Mouse (Mus musculus): ENCODE measurements around the gene H2-Q10.
"Not testable (repeated sequence)": the region's sequence is repeated elsewhere in the genome, so short reads cannot be mapped to it uniquely, and the experiment has no call there.

The H2-Q10 gene

DNA sequence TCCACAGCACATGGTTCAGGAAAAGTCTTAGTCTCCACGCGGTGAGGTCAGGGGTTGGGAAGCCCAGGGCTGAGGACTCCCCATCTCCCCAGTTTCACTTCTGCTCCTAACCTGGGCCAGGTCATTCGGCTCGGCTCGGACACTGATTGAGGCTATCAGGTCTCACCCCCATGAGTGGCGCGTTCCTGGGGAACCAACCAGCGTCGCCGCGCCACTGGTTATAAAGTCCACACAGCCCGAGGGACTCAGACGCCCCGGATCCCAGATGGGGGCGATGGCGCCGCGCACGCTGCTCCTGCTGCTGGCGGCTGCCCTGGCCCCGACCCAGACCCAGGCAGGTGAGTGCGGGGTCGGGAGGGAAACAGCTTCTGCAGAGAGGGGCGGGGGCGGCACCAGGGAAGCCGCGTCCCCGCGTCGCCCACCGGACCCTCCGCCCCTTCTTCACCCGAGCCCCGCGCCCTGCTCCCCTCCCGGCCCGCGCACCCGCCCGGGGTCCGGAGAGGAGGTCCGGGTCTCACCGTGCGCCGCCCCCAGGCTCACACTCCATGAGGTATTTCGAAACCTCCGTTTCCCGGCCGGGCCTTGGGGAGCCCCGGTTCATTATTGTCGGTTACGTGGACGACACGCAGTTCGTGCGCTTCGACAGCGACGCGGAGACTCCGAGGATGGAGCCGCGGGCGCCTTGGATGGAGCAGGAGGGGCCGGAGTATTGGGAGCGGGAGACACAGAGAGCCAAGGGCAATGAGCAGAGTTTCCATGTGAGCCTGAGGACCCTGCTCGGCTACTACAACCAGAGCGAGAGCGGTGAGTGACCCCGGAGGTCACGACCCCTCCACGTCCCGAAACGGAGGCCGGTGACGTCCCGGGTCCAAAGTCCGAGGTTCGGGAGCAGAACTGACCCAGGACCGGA, at the start of gene H2-Q10:
H2-Q10 (plus strand) TSS at position 248 of the 910 bp plus-strand sequence.
- in situ Hi-C loops (cut with MboI, MseI) = loop anchor here (5.0 to 10.0 kb wide), 3 partner anchors 55 to 1473 kb away; no protein-coding TSS in a partner anchor

DNA sequence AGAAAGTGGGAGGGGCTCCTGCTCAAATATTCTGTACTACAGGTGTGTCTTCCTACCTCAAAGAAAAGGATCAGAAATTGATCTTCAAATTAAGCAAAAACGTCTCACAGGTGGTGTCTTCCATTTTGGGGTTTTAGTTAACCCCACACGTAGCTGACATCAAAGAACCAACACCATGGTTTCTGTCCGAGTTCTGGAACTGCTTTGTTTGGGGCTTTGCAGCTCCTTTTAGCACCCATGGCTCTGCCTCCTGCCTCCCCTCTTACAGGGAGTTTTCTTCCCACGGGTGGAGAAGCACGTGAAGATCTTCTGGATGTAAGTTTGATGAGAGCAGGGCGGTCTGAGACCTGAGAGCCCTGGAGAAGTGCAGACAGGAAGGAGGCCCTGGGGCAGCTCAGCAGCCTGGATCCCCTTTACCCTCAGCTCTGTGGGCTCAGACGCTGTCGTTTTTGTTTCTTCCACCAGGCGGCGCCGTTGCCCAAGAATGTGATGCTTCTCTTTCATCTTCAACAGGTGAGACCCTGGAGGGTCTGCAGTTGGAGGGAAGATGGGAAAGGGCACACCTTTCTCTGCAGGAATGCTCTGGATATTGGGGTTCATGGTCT, 49.6 kb upstream of the H2-Q10 start:
- in situ Hi-C loops (cut with MboI, MseI) = loop anchor here in 1 of 2 experiments (5.0 kb wide), 1 partner anchor 37 kb away; no protein-coding TSS in a partner anchor

DNA sequence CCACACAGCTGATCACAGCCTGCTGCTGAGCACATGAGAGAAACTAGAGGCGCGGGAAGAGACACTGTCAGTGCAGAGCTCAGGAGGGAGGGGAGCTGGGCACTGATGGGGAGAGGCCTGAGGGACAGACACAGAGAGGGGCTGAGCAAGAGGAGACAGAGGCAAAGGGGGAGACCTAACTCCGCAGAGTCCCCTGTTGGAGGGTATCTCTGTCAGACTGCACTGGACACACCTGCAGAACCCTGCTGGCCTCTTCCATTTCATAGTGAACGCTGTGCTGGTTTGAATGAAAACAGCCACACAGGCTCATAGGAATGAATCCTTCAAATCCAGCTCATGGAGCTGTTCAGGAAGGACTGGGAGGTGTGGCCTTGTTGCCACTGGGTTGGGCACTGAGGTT, 48.6 kb upstream of the H2-Q10 start:
- in situ Hi-C loops (cut with MboI, MseI) = loop anchor here in 1 of 2 experiments (5.0 kb wide), 1 partner anchor 36 kb away; no protein-coding TSS in a partner anchor

DNA sequence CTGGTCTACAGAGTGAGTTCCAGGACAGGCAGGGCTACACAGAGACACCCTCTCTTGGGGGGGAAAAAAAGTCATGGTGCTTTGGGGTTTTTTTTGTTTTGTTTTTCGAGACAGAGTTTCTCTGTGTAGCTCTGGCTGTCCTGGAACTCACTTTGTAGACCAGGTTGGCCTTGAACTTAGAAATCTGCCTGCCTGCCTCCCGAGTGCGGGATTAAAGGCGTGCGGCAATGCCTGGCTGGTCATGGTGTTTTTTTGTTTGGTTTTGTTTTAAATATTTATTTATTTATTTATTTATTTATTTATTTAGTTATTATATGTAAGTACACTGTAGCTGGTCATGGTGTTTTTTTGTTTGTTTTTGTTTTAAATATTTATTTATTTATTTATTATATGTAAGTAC, 47.5 kb upstream of the H2-Q10 start:
- in situ Hi-C loops (cut with MboI, MseI) = loop anchor here in 1 of 2 experiments (5.0 kb wide), 1 partner anchor 35 kb away; no protein-coding TSS in a partner anchor

DNA sequence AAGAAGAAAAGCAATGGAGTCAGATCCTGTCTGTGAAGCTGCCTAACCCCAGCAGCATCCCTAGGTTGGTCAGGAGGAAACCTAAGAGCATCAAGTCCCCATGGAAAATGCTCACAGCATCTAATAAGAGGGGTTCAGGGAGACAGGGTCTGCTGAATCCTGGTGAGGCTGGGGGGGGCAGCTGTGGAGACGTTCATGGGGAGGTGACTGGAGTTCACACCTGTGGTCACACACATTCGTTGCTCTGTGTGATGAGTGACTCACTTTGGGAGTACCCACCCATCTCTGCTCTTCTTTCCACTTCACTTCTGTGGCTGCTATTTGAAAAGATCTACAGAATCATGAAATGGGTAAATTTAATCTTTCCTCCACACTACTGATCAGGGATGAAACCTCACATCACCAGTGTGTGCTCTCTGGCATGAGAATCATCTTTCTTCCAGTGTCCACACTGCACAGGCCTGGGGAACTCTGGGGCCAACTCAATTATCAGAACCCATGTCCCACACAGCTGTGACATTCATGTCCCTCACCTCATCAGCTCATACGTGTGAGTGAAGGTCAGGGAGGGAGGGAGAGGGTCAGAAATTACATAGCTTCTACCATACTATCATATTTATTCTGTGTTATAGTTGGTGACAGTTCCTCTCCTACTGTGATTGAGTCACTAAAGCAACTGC, 46.6 kb upstream of the H2-Q10 start:
- in situ Hi-C loops (cut with MboI, MseI) = loop anchor here in 1 of 2 experiments (5.0 kb wide), 1 partner anchor 34 kb away; no protein-coding TSS in a partner anchor

DNA sequence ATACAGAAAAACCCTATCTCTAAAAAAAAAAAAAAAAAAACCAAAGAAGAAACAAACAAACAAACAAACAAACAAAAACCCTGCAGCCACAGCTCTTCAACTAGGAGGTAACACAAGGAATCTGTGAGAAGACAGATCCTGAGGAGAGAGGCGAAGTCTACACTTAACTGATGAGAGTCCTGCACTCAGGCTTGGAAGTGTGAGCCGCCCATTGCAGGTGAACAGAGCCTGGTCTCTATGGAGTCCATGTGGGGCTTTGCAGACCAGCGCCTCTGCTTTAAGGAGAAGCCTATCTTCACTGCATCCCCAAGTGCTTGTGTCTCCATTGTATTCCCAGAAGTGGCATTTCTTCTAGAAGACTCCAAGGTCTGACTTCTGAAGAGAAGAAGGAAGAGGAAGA, 45.8 kb upstream of the H2-Q10 start:
- in situ Hi-C loops (cut with MboI, MseI) = loop anchor here in 1 of 2 experiments (5.0 kb wide), 1 partner anchor 33 kb away; no protein-coding TSS in a partner anchor

DNA sequence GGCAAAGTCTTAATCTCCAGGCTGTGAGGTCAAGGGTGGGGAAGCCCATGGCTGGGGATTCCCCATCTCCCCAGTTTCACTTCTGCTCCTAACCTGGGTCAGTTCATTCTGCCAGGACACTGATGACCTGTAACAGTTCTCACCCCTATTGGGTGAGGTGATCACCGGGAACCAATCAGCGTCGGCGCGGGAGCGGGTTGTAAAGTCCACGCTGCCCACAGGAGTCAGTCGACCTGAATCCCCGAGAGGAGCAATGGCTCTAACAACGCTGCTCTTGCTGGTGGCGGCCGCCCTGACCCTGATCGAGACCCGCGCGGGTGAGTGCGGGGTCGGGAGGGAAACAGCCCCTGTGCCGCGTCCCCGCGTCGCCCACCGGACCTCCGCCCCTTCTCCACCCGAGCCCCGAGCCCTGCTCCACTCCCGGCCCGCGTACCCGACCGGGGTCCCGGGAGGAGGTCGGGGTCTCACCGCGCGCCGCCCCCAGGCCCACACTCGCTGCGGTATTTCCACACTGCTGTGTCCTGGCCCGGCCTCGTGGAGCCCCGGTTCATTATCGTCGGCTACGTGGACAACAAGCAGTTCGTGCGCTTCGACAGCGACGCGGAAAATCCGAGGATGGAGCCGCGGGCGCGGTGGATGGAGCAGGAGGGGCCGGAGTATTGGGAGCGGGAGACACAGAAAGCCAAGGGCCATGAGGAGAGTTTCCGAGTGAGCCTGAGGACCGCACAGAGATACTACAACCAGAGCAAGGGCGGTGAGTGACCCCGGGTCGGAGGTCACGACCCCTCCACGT, 45.1 kb upstream of the H2-Q10 start, which contains the start of gene H2-Q6:
H2-Q6 (plus strand) TSS at position 227 of the 793 bp plus-strand sequence.
- in situ Hi-C loops (cut with MboI, MseI) = loop anchor here in 1 of 2 experiments (5.0 kb wide), 2 partner anchors 32 to 43 kb away; no protein-coding TSS in a partner anchor

DNA sequence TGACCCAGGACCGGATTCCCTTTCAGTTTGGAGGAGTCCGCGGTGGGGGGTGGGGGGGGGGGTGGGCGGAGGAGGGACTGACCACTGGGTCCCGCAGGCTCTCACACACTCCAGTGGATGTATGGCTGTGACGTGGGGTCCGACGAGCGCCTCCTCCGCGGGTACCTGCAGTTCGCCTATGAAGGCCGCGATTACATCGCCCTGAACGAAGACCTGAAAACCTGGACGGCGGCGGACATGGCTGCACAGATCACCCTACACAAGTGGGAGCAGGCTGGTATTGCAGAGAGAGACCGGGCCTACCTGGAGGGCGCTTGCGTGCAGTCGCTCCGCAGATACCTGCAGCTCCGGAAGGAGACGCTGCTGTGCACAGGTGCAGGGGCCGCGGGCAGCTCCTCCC, 44.4 kb upstream of the H2-Q10 start:
- in situ Hi-C loops (cut with MboI, MseI) = loop anchor here in 1 of 2 experiments (5.0 kb wide), 1 partner anchor 43 kb away; no protein-coding TSS in a partner anchor

DNA sequence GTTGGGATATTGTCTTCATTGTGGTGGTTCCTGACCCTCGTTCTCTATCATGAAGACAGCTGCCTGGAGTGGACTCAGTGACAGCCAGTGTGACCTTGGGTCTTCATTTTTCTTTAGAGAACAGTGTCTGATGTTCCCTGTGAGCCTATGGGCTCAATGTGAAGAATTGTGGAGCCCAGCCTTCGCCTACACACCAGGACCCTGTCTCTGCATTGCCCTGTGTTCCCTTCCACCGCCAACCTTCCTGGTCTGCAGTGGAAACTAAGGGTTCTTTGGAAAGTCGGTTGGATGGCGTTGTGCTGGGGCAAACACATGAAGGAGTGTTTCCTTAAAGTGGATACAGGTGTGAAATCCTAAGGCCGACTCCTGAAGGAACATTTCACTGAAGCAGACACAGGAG, 41.0 kb upstream of the H2-Q10 start:
- in situ Hi-C loops (cut with MboI, MseI) = loop anchor here in 1 of 2 experiments (5.0 kb wide), 1 partner anchor 47 kb away; no protein-coding TSS in a partner anchor

DNA sequence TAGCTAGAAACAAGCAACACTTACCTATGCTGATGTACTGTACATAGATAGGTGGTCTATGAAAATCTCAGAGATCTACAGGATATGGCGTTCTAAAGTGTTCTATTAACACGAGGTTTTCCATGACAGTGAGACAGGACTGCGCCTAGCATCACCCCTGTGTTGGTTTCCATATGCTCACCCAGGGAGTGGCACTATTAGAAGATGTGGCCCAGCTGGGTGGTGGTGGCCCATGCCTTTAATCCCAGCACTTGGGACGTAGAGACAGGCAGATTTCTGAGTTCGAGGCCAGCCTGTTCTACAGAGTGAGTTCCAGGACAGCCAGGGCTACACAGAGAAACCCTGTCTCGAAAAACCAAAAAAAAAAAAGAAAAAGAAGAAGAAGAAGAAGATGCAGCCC, 39.2 kb upstream of the H2-Q10 start:
- in situ Hi-C loops (cut with MboI, MseI) = loop anchor here in 1 of 2 experiments (5.0 kb wide), 1 partner anchor 133 kb away; no protein-coding TSS in a partner anchor

DNA sequence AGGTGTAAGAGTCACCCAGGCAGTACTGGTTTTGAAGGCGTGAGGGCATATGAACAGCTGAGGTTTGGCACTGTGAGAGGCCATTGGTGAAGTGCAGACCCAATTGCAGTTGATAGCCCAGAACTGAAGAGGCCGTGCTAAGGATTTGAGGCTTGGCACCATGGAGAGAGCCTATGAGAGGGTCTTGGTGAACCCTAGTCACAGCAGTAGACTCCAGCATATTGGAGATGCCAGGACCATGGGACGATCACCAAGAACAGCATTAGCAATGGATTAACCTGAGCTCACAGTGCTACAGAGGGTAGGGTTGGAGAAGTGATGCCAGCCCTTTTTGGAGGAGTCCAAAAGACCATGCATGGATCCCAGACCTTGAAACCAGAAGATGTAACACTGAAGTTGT, 37.7 kb upstream of the H2-Q10 start:
- in situ Hi-C loops (cut with MboI, MseI) = loop anchor here in 1 of 2 experiments (5.0 kb wide), 1 partner anchor 135 kb away; no protein-coding TSS in a partner anchor

DNA sequence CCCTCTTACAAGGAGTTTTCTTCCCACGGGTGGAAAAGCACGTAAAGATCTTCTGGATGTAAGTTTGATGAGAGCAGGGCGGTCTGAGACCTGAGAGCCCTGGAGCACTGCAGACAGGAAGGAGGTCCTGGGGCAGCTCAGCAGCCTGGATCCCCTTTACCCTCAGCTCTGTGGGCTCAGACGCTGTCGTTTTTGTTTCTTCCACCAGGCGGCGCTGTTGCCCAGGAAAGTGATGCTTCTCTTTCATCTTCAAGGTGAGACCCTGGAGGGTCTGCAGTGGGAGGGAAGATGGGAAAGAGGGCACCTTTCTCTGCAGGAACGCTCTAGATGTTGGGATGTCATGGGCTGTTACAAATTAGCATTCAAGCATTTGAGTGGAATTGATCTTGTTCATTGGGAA, 35.1 kb upstream of the H2-Q10 start:
- in situ Hi-C loops (cut with MboI, MseI) = loop anchor here in 1 of 2 experiments (5.0 kb wide), 1 partner anchor 138 kb away; no protein-coding TSS in a partner anchor

DNA sequence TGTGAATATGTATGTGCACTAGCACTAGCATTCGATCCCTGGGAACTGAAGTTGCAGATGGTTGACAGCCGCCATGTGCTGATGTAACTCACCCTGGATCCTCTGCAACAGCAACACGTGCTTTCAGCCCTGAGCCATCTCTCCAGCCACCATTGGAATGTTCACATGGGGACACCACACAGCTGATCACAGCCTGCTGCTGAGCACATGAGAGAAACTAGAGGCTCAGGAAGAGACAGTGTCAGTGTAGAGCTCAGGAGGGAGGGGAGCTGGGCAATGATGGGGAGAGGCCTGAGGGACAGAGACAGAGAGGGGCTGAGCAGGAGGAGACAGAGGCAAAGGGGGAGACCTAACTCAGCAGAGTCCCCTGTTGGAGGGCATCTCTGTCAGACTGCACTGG, 34.3 kb upstream of the H2-Q10 start:
- in situ Hi-C loops (cut with MboI, MseI) = not testable (repeated sequence)

DNA sequence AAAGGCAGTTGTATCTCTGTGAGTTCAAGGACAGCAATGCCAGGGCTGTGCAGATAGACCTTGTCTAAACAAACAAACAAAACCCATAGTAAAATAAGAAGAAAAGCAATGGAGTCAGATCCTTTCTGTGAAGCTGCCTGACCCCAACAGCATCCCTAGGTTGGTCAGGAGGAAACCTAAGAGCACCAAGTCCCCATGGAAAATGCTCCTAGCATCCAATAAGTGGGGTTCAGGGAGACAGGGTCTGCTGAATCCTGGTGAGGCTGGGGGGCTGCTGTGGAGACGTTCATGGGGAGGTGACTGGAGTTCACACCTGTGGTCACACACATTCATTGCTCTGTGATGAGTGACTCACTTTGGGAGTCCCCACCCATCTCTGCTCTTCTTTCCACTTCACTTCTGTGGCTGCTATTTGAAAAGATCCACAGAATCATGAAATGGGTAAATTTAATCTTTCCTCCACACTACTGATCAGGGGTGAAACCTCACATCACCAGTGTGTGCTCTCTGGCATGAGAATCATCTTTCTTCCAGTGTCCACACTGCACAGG, 32.4 kb upstream of the H2-Q10 start:
- in situ Hi-C loops (cut with MboI, MseI) = not testable (repeated sequence)

DNA sequence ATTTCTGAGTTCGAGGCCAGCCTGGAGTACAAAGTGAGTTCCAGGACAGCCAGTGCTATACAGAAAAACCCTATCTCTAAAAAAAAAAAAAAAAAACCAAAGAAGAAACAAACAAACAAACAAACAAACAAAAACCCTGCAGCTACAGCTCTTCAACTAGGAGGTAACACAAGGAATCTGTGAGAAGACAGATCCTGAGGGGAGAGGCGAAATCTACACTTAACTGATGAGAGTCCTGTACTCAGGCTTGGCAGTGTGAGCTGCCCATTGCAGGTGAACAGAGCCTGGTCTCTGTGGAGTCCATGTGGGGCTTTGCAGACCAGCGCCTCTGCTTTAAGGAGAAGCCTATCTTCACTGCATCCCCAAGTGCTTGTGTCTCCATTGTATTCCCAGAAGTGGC, 31.5 kb upstream of the H2-Q10 start:
- in situ Hi-C loops (cut with MboI, MseI) = not testable (repeated sequence)

DNA sequence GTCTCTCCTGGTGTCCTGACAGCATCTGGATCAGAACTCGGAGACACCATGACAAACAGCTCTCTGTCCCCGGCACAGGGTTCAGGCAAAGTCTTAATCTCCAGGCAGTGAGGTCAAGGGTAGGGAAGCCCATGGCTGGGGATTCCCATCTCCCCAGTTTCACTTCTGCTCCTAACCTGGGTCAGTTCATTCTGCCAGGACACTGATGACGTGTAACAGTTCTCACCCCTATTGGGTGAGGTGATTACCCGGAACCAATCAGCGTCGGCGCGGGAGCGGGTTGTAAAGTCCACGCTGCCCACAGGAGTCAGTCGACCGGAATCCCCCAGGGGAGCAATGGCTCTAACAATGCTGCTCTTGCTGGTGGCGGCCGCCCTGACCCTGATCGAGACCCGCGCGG, 31.0 kb upstream of the H2-Q10 start, which contains the start of gene H2-Q7:
H2-Q7 (plus strand) TSS at position 271 of the 400 bp plus-strand sequence.
- in situ Hi-C loops (cut with MboI, MseI) = not testable (repeated sequence)

DNA sequence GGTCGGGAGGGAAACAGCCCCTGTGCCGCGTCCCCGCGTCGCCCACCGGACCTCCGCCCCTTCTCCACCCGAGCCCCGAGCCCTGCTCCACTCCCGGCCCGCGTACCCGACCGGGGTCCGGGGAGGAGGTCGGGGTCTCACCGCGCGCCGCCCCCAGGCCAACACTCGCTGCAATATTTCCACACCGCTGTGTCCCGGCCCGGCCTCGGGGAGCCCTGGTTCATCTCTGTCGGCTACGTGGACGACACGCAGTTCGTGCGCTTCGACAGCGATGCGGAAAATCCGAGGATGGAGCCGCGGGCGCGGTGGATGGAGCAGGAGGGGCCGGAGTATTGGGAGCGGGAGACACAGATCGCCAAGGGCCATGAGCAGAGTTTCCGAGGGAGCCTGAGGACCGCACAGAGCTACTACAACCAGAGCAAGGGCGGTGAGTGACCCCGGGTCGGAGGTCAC, 30.6 kb upstream of the H2-Q10 start:
- in situ Hi-C loops (cut with MboI, MseI) = not testable (repeated sequence)

DNA sequence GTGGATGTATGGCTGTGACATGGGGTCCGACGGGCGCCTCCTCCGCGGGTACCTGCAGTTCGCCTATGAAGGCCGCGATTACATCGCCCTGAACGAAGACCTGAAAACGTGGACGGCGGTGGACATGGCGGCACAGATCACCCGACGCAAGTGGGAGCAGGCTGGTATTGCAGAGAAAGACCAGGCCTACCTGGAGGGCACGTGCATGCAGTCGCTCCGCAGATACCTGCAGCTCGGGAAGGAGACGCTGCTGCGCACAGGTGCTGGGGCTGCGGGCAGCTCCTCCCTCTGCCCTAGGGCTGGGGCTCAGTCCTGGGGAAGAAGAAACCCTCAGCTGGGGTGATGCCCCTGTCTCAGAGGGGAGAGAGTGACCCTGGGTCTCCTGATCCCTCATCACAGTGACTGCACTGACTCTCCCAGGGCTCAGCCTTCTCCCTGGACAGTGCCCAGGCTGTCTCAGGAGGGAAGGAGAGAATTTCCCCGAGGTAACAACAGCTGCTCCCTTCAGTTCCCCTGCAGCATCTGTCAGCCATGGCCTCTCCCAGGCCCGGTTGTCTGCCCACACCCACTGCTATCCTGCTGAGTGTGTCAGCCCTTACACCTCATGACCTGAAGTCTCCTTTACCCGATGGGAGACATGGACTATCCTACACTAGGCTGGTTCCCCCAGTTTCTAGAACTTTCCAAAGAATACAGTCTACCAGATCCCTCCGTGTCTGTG, 29.8 kb upstream of the H2-Q10 start:
- in situ Hi-C loops (cut with MboI, MseI) = loop anchor here (5.0 kb wide), 1 partner anchor 43 kb away; no protein-coding TSS in a partner anchor

DNA sequence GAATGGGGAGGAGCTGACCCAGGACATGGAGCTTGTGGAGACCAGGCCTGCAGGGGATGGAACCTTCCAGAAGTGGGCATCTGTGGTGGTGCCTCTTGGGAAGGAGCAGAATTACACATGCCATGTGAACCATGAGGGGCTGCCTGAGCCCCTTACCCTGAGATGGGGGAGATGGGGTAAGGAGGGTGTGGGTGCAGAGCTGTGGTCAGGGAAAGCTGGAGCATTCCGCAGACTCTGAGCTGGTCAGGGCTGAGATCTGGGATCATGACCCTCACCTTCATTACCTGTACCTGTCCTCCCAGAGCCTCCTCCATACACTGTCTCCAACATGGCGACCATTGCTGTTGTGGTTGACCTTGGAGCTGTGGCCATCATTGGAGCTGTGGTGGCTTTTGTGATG, 27.5 kb upstream of the H2-Q10 start:
- in situ Hi-C loops (cut with MboI, MseI) = loop anchor here (5.0 kb wide), 1 partner anchor 45 kb away; no protein-coding TSS in a partner anchor
